Mouse (Mus musculus): ENCODE measurements around the gene Cdh18.

- no peak for TF ChIP-seq CTCF (IDR thresholded peaks at IDR 0.05; ENCODE audit: control insufficient read depth, insufficient read depth, low read length)
- TF ChIP-seq POLR2A (IDR thresholded peaks at IDR 0.05; ENCODE audit: borderline replicate concordance, control insufficient read depth, low read depth, low read length): no peak
Measured at GRCm38 (mm10) chr15:22511271-22511670, 37.6 kb upstream of the Cdh18 start.
